Mouse (Mus musculus) C2C12 (cell line): Measurements from ENCODE around the gene B130006D01Rik. TPM values are rescaled to one million over a fixed set of nuclear protein-coding genes. Genes with fewer than 3 reads are reported as not detected.
"Not testable (repeated sequence)": the region's sequence is repeated elsewhere in the genome, so short reads cannot be mapped to it uniquely, and the experiment has no call there.

ENCODE experiments used
- H3K27me3 ChIP-seq: one replicate; pipeline ENCODE4 v1.6.1; 2011; ENCODE audit not compliant: control insufficient read depth, insufficient read depth, insufficient read length
- H3K36me3 ChIP-seq: one replicate; pipeline ENCODE4 v1.6.1; 2011; ENCODE audit not compliant: control insufficient read depth, insufficient read depth
- H3K4me3 ChIP-seq: one replicate; pipeline ENCODE4 v1.5.1; 2011; ENCODE audit warnings: mild to moderate bottlenecking, control low read depth; ENCODE audit not compliant: poor library complexity, insufficient read depth, severe bottlenecking
- H3K79me2 ChIP-seq: one replicate; pipeline ENCODE4 v1.6.1; 2011; ENCODE audit not compliant: control insufficient read depth, insufficient read depth
- H3K79me3 ChIP-seq: one replicate; pipeline ENCODE4 v1.6.1; 2011; ENCODE audit warnings: low read depth, control low read depth
- H3ac ChIP-seq: one replicate; pipeline ENCODE3; 2011; ENCODE audit warnings: low read depth; ENCODE audit not compliant: control insufficient read depth, insufficient read length
- CEBPB ChIP-seq: IDR thresholded peaks from one replicate; pipeline ENCODE4 v1.6.1; 2011; ENCODE audit warnings: low read depth, mild to moderate bottlenecking, control low read depth, moderate library complexity
- CTCF ChIP-seq: IDR thresholded peaks from one replicate; pipeline ENCODE4 v1.5.1; 2011; ENCODE audit not compliant: control insufficient read depth, insufficient read depth, insufficient read length
- FOSL1 ChIP-seq: IDR thresholded peaks from one replicate; pipeline ENCODE4 v1.8.0; 2011; ENCODE audit warnings: mild to moderate bottlenecking, low read length; ENCODE audit not compliant: poor library complexity, insufficient read depth, severe bottlenecking
- MAX ChIP-seq: IDR thresholded peaks from one replicate; pipeline ENCODE4 v1.6.1; 2011; ENCODE audit warnings: mild to moderate bottlenecking, control low read depth
- MYOD1 ChIP-seq: IDR thresholded peaks from one replicate; pipeline ENCODE4 v1.6.1; 2011; ENCODE audit warnings: low read depth; ENCODE audit not compliant: control insufficient read depth, insufficient read length
- MYOG ChIP-seq: IDR thresholded peaks from one replicate; pipeline ENCODE4 v1.6.1; 2011; ENCODE audit not compliant: control insufficient read depth, insufficient read length; ENCODE audit errors: extremely low read depth
- USF1 ChIP-seq: IDR thresholded peaks from one replicate; pipeline ENCODE4 v1.6.1; 2011; ENCODE audit warnings: low read depth, mild to moderate bottlenecking, control low read depth, moderate library complexity
- polyA plus RNA-seq: library from polyadenylated mRNA; unstranded; fragments of >200 nt; fragmentation: generic; extraction: Trizol; gene quantifications from one replicate; pipeline ENCODE4 v1.2.1, GENCODE M21; 2012; ENCODE audit warnings: missing spikeins

The B130006D01Rik gene
- polyA plus RNA-seq, 1 experiment: 0.02 TPM

GRCm38 (mm10) chr11:95748331-95748730 is 24.9 kb downstream of the B130006D01Rik start:
- no peak overlapping the region for H3ac ChIP-seq
- no peaks in the 10 kb centered on the region for H3K27me3 ChIP-seq

GRCm38 (mm10) chr11:95749619-95750018 is 26.2 kb downstream of the B130006D01Rik start:
- Histone ChIP-seq H3K36me3 (peaks cover 6% of the 10 kb centered on the region), H3K27me3 (no peaks in the 10 kb centered on the region), H3K4me3 (no peak overlapping the region), H3K79me3 (no peaks in the 10 kb centered on the region), H3ac (no peak overlapping the region), H3K79me2 (no peaks in the 10 kb centered on the region)
- no peak for TF ChIP-seq MAX
- TF ChIP-seq CTCF: no peak
- no peak for TF ChIP-seq USF1
- TF ChIP-seq MYOG: no peak
- no peak for TF ChIP-seq FOSL1
- TF ChIP-seq CEBPB: no peak
- no peak for TF ChIP-seq MYOD1

More at GRCm38 (mm10) chr11:95748331-95748730, 24.9 kb downstream of the B130006D01Rik start:
- Histone ChIP-seq H3K36me3 (peaks cover 6% of the 10 kb centered on the region), H3K79me2 (no peaks in the 10 kb centered on the region), H3K4me3 (no peak overlapping the region), H3K79me3 (no peaks in the 10 kb centered on the region)
- TF ChIP-seq USF1 (no peak), FOSL1 (no peak), MAX (no peak)

GRCm38 (mm10) chr11:95750995-95751394 is 27.6 kb downstream of the B130006D01Rik start:
- H3K79me3 ChIP-seq: no peaks in the 10 kb centered on the region
- H3ac ChIP-seq: no peak overlapping the region
- TF ChIP-seq CEBPB (no peak), CTCF (peak; percentile 34), FOSL1 (no peak)
- H3K27me3 ChIP-seq: no peaks in the 10 kb centered on the region
- H3K36me3 ChIP-seq: peaks cover 6% of the 10 kb centered on the region
- H3K79me2 ChIP-seq: no peaks in the 10 kb centered on the region
- no peak overlapping the region for H3K4me3 ChIP-seq

- not testable (repeated sequence) for H3K79me3 ChIP-seq, H3K36me3 ChIP-seq, H3K79me2 ChIP-seq, H3K27me3 ChIP-seq, H3K4me3 ChIP-seq, H3ac ChIP-seq
Observed at GRCm38 (mm10) chr11:95755137-95755536, 31.8 kb downstream of the B130006D01Rik start.

- TF ChIP-seq USF1 (no peak), MYOD1 (no peak), CEBPB (no peak), MAX (no peak), FOSL1 (no peak), CTCF (no peak), MYOG (no peak)
- H3K27me3 ChIP-seq: no peaks in the 10 kb centered on the region
- H3K4me3 ChIP-seq: no peak overlapping the region
- no peaks in the 10 kb centered on the region for H3K79me2 ChIP-seq
- H3K79me3 ChIP-seq: no peaks in the 10 kb centered on the region
- H3ac ChIP-seq: no peak overlapping the region
- H3K36me3 ChIP-seq: peaks cover 12% of the 10 kb centered on the region
Observed at GRCm38 (mm10) chr11:95760521-95760920, 37.1 kb downstream of the B130006D01Rik start.

- H3K4me3 ChIP-seq: no peak overlapping the region
- H3K36me3 ChIP-seq: peaks cover 12% of the 10 kb centered on the region
- no peaks in the 10 kb centered on the region for H3K79me2 ChIP-seq
- TF ChIP-seq CTCF (no peak), FOSL1 (no peak), MAX (no peak), CEBPB (no peak), MYOG (no peak)
- H3ac ChIP-seq: no peak overlapping the region
- H3K79me3 ChIP-seq: no peaks in the 10 kb centered on the region
- no peaks in the 10 kb centered on the region for H3K27me3 ChIP-seq
Observed at GRCm38 (mm10) chr11:95762996-95763395, 39.6 kb downstream of the B130006D01Rik start.

- H3K79me2 ChIP-seq: no peaks in the 10 kb centered on the region
- no peaks in the 10 kb centered on the region for H3K27me3 ChIP-seq
- H3K36me3 ChIP-seq: peaks cover 12% of the 10 kb centered on the region
- no peak overlapping the region for H3ac ChIP-seq
- H3K4me3 ChIP-seq: no peak overlapping the region
- no peaks in the 10 kb centered on the region for H3K79me3 ChIP-seq
- TF ChIP-seq CTCF: no peak
- TF ChIP-seq MYOD1: no peak
- no peak for TF ChIP-seq FOSL1
- no peak for TF ChIP-seq MYOG
- no peak for TF ChIP-seq USF1
- no peak for TF ChIP-seq MAX
- no peak for TF ChIP-seq CEBPB
Observed at GRCm38 (mm10) chr11:95764806-95765205, 41.4 kb downstream of the B130006D01Rik start.
